Mouse (Mus musculus): ENCODE results near the gene Bloc1s4.

Gene Bloc1s4

GRCm38 (mm10) chr5:36748536-36749061 lies at the start of gene Bloc1s4:
Gene Bloc1s4, minus strand, starts transcription at chr5:36748650.
- DNase-seq (ENCODE audit: low spot score) = peak; percentile 92

GRCm38 (mm10) chr5:36797291-36797690 lies 48.8 kb upstream of the Bloc1s4 start:
- DNase-seq (ENCODE audit: low spot score) = no peak

- peak; percentile 93 for DNase-seq (ENCODE audit: low spot score)
These were observed 48.0 kb upstream of the Bloc1s4 start, which contains the start of gene Mrfap1 for GRCm38 (mm10) chr5:36796296-36797014. Gene Mrfap1, minus strand, starts transcription at chr5:36796772.

DNA sequence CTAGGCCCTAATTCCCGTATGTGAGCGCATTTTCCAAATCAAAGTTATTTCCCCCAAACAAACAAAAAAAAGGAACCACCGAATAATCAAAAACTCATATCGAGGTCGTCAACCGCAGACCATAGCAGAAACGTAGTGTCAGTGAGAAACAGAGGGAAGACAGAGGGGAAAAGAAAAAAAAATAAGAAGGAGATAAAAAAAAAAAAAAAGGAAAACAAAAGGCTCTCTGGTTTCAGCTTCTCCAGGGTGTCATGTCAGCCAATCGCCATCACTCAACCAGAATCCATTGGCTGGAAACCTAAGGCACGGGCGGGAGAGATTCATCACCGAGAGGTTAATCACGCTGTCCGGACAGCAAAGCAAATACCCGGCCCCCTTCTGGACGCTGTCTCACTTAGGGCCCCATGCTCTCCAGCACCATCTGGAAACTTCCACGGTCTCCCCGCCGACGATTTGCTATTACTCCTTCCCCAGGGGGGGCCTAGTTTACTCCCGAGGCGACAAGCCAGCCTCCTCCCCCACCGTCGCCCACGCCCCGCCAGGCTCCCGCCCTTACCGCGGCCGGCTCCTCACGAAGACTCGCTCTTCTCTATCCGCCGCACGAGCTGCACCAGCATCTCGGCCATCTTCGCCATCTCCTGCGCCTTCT lies 47.3 kb upstream of the Bloc1s4 start:
- peak; percentile 63 for DNase-seq (ENCODE audit: low spot score)

DNA sequence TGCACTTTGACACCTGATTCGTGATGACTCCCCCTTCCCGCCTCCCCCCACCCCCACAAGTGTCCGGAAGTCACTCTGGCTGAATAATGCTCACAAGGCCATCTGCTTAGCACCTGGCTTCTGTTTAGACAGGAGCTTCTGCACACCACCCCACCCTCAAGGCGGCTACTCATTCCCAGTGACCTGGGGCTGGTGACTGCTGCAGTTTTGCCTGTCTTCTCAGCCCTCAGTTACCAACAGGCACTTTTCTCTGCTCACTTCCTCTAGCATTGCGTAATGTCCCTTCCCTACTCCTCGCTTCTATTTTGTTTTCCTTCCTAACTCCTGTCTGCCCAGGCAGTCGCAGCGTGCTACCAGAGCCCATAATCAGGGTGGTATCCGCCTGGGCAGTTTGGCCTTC lies 43.4 kb upstream of the Bloc1s4 start:
- peak; percentile 9 for DNase-seq (ENCODE audit: low spot score)

DNA sequence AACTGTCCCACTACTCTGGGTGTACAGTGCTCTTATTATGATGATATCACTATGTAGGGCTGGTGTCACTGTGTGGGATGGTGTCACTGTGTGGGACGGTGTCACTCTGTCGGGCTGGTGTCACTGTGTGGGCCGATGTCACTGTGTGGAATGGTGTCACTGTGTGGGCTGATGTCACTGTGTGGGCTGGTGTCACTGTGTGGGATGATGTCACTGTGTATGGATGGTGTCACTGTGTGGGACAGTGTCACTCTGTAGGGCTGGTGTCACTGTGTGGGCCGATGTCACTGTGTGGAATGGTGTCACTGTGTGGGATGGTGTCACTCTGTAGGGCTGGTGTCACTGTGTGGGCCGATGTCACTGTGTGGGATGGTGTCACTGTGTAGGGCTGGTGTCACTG lies 37.6 kb upstream of the Bloc1s4 start:
- DNase-seq (ENCODE audit: low spot score) = no peak

GRCm38 (mm10) chr5:36779512-36779911 lies 31.1 kb upstream of the Bloc1s4 start:
- DNase-seq (ENCODE audit: low spot score) = no peak

DNA sequence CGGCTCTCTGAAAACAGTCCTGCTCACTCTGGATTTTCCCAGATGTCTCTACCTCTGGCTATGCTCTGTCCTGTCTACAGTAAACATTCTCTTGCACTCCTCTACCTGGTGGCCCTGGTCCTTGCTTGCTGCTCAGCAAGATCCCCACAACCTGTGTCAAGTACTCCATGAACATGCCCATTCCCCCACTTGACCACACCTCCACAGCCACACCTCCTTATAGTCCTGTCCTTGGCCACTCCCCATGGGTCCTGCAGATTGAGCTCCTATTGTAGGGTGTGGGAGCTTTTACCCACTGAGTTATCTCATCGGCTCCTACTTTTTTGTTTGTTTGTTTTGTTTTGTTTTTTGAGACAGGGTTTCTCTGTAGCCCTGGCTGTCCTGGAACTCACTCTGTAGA lies 30.5 kb upstream of the Bloc1s4 start:
- no peak for DNase-seq (ENCODE audit: low spot score)

DNA sequence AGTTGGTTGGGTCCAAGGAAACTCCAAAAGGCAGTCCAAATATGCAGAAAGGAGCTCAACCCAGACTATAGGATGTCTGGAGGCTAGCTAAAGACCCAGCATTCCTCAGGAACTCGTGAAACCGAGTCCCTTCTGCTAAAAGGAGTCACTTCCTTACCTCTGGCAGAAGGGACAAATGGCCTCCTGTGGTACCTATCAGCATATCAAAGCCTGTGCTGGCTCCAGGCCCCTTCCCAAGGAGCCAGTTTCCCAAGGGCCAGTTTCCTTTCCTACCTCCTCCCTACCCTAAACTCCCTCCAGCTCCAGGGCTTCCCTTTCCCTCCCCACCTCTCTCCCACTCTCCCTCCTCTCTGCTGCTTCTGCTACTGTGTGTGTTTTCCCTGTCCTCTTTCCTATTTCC lies 28.7 kb upstream of the Bloc1s4 start:
- no peak for DNase-seq (ENCODE audit: low spot score)

DNA sequence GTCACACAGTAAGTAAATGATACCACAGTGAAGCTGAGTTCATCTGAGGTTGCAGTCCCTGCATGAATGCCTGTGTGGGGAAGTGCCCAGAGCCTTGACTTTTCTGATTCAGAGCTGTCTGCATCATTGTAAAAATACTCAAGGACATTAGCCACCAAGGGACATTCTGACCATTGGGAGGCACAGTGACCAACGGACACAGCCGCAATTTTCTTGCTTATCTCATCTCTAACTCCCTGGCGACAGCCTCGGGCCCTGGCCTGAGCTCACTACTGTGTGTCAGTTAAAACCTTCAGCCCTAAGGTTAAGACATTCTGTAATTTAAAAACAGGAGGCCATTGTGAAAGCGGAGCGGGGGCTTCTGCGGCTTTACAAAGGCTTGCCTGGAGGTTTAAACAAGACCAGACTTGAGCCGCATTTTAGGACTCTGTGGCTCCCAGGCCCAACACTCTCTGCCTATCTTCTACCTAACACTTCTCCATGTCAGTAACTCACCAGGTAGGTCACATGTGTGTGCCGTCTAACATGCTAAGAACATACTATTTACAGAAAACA lies 27.6 kb upstream of the Bloc1s4 start:
- no peak for DNase-seq (ENCODE audit: low spot score)

DNA sequence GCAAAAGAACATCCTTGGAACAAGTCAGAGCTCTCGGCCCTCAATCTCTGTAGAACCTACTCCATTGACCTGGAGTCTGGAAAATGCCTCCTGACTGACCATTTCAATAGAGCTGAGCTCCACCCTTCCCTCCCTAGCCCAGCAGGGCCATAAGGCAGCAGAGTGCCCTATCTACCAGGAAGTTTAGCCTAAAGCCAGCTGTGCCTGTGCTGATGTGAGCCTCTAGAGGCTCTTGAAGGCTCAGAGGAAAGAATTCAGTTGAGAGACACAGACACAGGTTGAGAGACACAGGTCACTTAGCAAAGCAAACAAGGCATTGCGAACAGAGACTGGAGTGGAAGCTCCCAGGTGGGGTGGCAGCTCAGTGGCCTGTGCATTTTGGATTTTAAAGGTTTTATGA lies 26.9 kb upstream of the Bloc1s4 start:
- DNase-seq (ENCODE audit: low spot score) = no peak

GRCm38 (mm10) chr5:36772586-36772985 lies 24.1 kb upstream of the Bloc1s4 start:
- DNase-seq (ENCODE audit: low spot score) = no peak

DNA sequence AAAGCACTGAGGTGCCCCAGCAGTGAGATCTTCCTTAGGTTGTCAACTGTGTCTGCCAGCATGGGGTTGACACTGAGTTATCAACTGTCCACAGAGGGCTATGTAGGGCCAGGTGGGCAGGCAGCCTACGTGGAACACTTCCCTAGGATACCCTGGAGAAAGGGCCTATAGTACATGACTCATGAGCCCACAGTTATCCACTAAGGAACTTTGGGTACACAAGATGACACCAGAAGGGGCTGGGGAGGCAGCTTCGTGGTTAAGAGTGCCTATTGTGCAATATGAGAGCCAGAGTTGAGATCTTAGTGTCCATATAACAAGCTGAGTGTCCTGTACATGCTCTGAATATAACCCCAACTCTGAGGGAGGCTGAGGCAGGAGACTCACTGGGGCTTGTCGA lies 21.2 kb upstream of the Bloc1s4 start:
- DNase-seq (ENCODE audit: low spot score) = no peak

DNA sequence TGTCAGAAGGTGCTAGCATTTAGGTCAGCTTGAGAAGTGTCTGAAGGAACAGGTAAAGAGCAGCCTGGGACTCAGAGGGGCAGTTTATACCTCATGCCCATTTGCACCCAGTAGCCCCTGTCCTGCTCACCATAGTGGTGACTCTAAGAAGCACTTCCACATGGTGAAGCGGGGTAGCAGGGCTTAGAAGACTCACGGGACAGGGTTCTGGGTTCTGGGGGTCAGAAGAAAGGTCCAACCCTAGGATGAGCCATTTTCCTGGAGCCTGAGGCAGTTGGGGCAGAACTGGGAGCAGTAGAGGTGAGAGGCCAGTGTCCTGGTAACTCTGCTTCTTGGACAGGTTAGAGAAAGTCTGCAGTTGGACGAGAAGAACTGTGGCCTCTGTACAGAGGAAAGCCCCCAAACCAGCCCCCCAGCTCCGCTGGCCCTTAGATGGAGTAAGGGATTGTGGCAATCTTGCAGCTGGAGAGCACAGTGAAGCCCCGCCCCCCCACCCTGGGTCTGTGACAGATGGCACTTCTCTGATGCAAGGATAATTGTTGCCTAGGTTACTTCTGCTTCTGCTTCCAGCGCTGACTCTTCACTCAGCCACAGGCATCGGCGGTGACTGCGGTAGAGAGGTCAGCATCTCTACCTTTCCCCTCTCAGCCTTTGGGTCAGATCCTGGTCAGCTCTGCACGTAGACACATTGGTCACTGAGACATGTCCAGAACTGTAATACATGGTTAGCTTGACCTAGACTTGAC lies 18.7 kb upstream of the Bloc1s4 start:
- no peak for DNase-seq (ENCODE audit: low spot score)

- DNase-seq (ENCODE audit: low spot score) = no peak
These were observed 11.4 kb upstream of the Bloc1s4 start for GRCm38 (mm10) chr5:36759848-36760247.

DNA sequence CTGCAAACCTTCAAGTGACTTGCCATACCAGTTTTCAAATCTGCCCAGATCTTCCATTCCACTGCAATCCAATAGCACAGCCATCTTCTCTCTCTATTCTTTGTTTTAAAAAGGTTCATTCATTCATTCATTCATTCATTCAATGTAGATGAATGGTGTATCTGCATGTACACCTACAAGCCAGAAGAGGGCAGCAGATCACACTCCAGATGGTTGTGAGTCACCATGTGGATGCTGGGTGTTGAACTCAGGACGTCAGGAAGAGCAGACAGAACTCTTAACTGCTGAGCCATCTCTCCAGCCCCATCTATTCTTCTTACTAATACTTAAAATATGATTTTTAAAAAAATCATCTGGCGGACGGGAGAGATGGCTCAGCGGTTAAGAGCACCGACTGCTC lies 8.6 kb upstream of the Bloc1s4 start:
- no peak for DNase-seq (ENCODE audit: low spot score)

DNA sequence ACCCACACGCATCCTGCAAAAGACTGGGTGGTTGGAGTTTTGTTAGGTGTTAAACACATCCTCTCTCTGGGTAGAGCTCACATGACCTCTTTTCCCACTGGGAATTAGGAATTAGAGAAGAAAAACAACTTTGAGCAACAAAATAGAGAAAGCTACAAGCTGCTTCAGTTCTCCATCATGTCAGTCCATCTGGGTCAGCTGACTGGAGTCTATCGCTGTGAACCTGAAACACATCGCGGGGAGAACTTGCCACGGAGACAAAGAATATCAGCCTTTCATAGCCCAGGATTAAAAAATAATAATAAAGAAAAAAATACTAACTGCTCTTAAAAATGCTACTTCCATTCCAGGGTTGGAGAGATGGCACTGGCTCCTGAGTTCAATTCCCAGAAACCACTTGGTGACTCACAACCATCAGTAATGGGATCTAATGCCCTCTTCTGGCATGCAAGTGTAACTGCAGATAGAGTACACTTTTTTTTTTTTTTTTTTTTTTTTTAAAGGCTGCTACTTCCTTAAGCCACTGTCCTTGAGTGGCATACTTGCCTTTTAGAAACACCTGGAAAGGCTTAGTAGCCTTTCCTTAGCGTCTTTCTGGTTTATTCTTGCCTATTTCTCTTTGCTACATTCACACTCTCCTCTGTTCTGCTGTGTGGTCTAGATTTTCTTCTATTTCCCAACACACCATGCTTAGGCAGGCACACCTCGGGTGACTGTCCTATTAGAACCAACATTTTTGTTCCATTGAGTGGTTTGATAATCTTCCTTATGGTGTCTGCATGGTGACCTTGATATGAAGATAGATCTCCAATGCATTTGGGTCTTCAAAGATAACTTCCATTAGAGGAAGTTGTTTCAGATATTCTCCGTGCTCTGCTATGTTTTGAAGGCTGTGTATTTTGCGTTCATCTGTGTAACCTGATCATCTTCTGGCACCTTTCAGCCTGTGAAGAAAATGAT lies 1.9 kb upstream of the Bloc1s4 start:
- DNase-seq (ENCODE audit: low spot score) = no peak

DNA sequence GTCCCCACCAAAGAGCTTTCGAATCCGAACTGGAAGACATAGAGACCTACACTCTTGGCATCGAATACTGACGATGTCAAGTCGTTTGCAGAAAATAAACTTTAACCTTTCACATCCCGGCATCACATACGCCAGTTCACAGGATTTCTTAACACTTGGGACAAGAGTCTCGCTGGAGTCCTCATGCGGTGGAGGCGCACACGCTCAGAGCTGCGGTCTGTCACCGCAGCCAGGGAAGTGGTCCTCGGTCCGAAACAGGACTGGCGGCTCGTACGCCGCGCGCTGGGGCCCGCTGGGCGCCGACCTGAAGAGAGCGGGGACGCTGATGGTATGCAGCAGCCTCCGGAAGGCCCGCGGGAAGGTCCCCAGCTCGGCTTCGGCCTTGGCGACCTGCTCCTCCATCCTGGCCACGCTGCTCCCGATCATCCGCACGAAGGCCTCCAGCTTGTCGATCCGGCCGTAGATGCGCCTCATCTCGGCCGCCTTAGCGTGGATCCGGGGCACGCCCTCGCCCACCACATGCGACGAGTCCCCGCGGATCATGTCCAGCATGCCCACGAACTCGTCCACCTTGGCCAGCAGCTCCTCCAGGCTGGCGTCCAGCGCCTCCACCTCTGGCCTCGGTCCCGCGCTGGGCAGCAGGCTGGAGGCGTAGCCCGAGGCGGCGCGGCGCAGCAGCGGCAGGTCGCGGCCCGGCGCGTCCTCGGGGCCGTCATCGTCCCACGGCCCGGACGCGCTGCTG lies 485 bp downstream of the Bloc1s4 start:
- no peak for DNase-seq (ENCODE audit: low spot score)

- DNase-seq (ENCODE audit: low spot score) = no peak
These were observed 1.4 kb downstream of the Bloc1s4 start for GRCm38 (mm10) chr5:36747071-36747470.

DNA sequence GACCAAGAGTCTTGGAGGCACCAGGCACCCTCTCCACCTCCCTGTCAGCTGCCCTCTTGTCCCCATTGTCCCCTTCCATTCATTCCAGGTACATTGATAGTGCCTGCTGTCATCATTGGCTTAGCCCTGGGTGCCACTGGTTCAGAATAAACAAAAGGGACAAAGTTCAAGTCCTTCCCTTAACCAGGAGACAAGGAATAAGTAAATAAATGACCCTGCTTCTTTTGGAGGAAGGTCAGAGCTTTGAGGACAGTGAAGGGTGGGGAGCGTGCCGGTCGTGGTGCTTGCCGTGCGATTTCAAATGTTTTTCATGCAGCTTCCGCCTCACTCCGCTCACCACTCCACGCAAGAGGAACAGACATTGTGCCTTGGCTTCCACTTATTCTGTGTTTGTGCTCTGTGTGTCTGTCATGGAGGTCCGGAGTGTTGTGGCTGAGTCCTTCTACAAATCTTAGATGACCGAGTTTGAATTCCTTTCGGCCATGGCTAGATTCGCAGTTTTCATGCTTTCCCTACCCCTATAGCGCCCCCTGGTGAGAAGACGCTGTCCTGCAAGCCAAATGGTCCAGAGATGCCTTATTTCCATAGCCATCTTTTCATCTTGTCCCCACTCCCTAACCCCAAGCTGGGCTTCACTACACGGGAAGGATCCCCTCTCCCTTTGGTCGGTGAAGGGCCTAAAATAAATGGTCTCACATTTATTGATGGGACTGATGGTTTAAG lies 6.2 kb downstream of the Bloc1s4 start:
- peak; percentile 78 for DNase-seq (ENCODE audit: low spot score)
